Mouse (Mus musculus): ENCODE measurements around the gene Fam219a. TPM values are rescaled to one million over a fixed set of nuclear protein-coding genes. Genes with fewer than 3 reads are reported as not detected.
A peak's percentile ranks its signal among the peaks of the same experiment; 100 is the strongest.

Fam219a gene
- polyA plus RNA-seq, 1 experiment from 2014 or later = 19.3 TPM

GRCm38 (mm10) chr4:41497995-41498845 lies 71.1 kb downstream of the Fam219a start:
- CTCF ChIA-PET = interaction anchor here (1.5 kb wide), 1 partner anchor 29 kb away, joined by 3 read pairs; no protein-coding TSS in a partner anchor
- POLR2A ChIA-PET = no interaction called here
- ATAC-seq (no peak), DNase-seq (ENCODE audit: low read depth, low spot score) (no peak)
- no peak for TF ChIP-seq CTCF (IDR thresholded peaks at IDR 0.05)
- in situ Hi-C loops (cut with MboI; ENCODE audit: low pct_unique_long_range_greater_than_20kb) = no loop called here
- H3K27me3 ChIP-seq = no peaks in the 10 kb centered on the region

GRCm38 (mm10) chr4:41497579-41497978 lies 71.8 kb downstream of the Fam219a start:
- no peaks in the 10 kb centered on the region for H3K27me3 ChIP-seq
- no peak for DNase-seq (ENCODE audit: low read depth, low spot score)
- CTCF ChIA-PET = interaction anchor here (1.5 kb wide), 1 partner anchor 28 kb away, joined by 3 read pairs; no protein-coding TSS in a partner anchor
- no peak for TF ChIP-seq CTCF (IDR thresholded peaks at IDR 0.05)
- ATAC-seq = no peak
- in situ Hi-C loops (cut with MboI; ENCODE audit: low pct_unique_long_range_greater_than_20kb) = no loop called here
- POLR2A ChIA-PET = no interaction called here

GRCm38 (mm10) chr4:41497046-41497445 lies 72.3 kb downstream of the Fam219a start:
- TF ChIP-seq CTCF (IDR thresholded peaks at IDR 0.05) = no peak
- no peaks in the 10 kb centered on the region for H3K27me3 ChIP-seq
- CTCF ChIA-PET = interaction anchor here (1.5 kb wide), 1 partner anchor 28 kb away, joined by 3 read pairs; no protein-coding TSS in a partner anchor
- POLR2A ChIA-PET = no interaction called here
- in situ Hi-C loops (cut with MboI; ENCODE audit: low pct_unique_long_range_greater_than_20kb) = no loop called here
- no peak for DNase-seq (ENCODE audit: low read depth, low spot score)
- no peak for ATAC-seq

GRCm38 (mm10) chr4:41495850-41496249 lies 73.5 kb downstream of the Fam219a start:
- in situ Hi-C loops (cut with MboI; ENCODE audit: low pct_unique_long_range_greater_than_20kb) = no loop called here
- no peak for TF ChIP-seq CTCF (IDR thresholded peaks at IDR 0.05)
- POLR2A ChIA-PET = no interaction called here
- DNase-seq (ENCODE audit: low read depth, low spot score) = no peak
- CTCF ChIA-PET = no interaction called here
- ATAC-seq = no peak
- H3K27me3 ChIP-seq = no peaks in the 10 kb centered on the region

- in situ Hi-C loops (cut with MboI; ENCODE audit: low pct_unique_long_range_greater_than_20kb) = no loop called here
- no peaks in the 10 kb centered on the region for H3K27me3 ChIP-seq
- ChIA-PET CTCF (no interaction called here), POLR2A (interaction anchor here (0.6 kb wide), 1 partner anchor 13 kb away, joined by 3 read pairs; no protein-coding TSS in a partner anchor)
- no peak for TF ChIP-seq CTCF (IDR thresholded peaks at IDR 0.05)
- DNase-seq (ENCODE audit: low read depth, low spot score) (no peak), ATAC-seq (no peak)
These were observed 74.3 kb downstream of the Fam219a start for GRCm38 (mm10) chr4:41495076-41495475.

- POLR2A ChIA-PET = no interaction called here
- CTCF ChIA-PET = no interaction called here
- no peaks in the 10 kb centered on the region for H3K27me3 ChIP-seq
- no peak for ATAC-seq
- no peak for TF ChIP-seq CTCF (IDR thresholded peaks at IDR 0.05)
- in situ Hi-C loops (cut with MboI; ENCODE audit: low pct_unique_long_range_greater_than_20kb) = no loop called here
- DNase-seq (ENCODE audit: low read depth, low spot score) = no peak
These were observed 75.0 kb downstream of the Fam219a start for GRCm38 (mm10) chr4:41494378-41494777.

GRCm38 (mm10) chr4:41493464-41494116 lies 75.7 kb downstream of the Fam219a start:
- no peaks in the 10 kb centered on the region for H3K27me3 ChIP-seq
- ChIA-PET CTCF (no interaction called here), POLR2A (no interaction called here)
- ATAC-seq (no peak), DNase-seq (ENCODE audit: low read depth, low spot score) (no peak)
- TF ChIP-seq CTCF (IDR thresholded peaks at IDR 0.05) = no peak
- in situ Hi-C loops (cut with MboI; ENCODE audit: low pct_unique_long_range_greater_than_20kb) = no loop called here

GRCm38 (mm10) chr4:41492951-41493350 lies 76.4 kb downstream of the Fam219a start:
- POLR2A ChIA-PET = no interaction called here
- H3K27me3 ChIP-seq = no peaks in the 10 kb centered on the region
- in situ Hi-C loops (cut with MboI; ENCODE audit: low pct_unique_long_range_greater_than_20kb) = no loop called here
- TF ChIP-seq CTCF (IDR thresholded peaks at IDR 0.05) = no peak
- CTCF ChIA-PET = no interaction called here
- ATAC-seq (no peak), DNase-seq (ENCODE audit: low read depth, low spot score) (no peak)

- in situ Hi-C loops (cut with MboI; ENCODE audit: low pct_unique_long_range_greater_than_20kb) = no loop called here
- DNase-seq (ENCODE audit: low read depth, low spot score) (peak; percentile 73), ATAC-seq (peak; percentile 92)
- no peak for TF ChIP-seq CTCF (IDR thresholded peaks at IDR 0.05)
- ChIA-PET POLR2A (no interaction called here), CTCF (interaction anchor here (1.0 kb wide), 1 partner anchor 13 kb away, joined by 3 read pairs; no protein-coding TSS in a partner anchor)
- no peaks in the 10 kb centered on the region for H3K27me3 ChIP-seq
These were observed 87.7 kb downstream of the Fam219a start for GRCm38 (mm10) chr4:41481601-41482017.

- no peak for DNase-seq (ENCODE audit: low read depth, low spot score)
- CTCF ChIA-PET = interaction anchor here (0.6 to 2.2 kb wide), 2 partner anchors 10 to 169 kb away, joined by 3 to 5 read pairs; no protein-coding TSS in a partner anchor
- POLR2A ChIA-PET = no interaction called here
- no peaks in the 10 kb centered on the region for H3K27me3 ChIP-seq
- no peak for ATAC-seq
- in situ Hi-C loops (cut with MboI; ENCODE audit: low pct_unique_long_range_greater_than_20kb) = no loop called here
- no peak for TF ChIP-seq CTCF (IDR thresholded peaks at IDR 0.05)
These were observed 89.1 kb downstream of the Fam219a start for GRCm38 (mm10) chr4:41480254-41480653.

GRCm38 (mm10) chr4:41479456-41479804 lies 89.9 kb downstream of the Fam219a start:
- POLR2A ChIA-PET = no interaction called here
- in situ Hi-C loops (cut with MboI; ENCODE audit: low pct_unique_long_range_greater_than_20kb) = no loop called here
- no peak for TF ChIP-seq CTCF (IDR thresholded peaks at IDR 0.05)
- H3K27me3 ChIP-seq = no peaks in the 10 kb centered on the region
- CTCF ChIA-PET = interaction anchor here (0.6 to 2.2 kb wide), 2 partner anchors 11 to 170 kb away, joined by 3 to 5 read pairs; no protein-coding TSS in a partner anchor
- ATAC-seq (no peak), DNase-seq (ENCODE audit: low read depth, low spot score) (no peak)
